Mouse (Mus musculus): ENCODE data around the gene Gm21731.
"Not testable (repeated sequence)": the region's sequence is repeated elsewhere in the genome, so short reads cannot be mapped to it uniquely, and the experiment has no call there.

DNA sequence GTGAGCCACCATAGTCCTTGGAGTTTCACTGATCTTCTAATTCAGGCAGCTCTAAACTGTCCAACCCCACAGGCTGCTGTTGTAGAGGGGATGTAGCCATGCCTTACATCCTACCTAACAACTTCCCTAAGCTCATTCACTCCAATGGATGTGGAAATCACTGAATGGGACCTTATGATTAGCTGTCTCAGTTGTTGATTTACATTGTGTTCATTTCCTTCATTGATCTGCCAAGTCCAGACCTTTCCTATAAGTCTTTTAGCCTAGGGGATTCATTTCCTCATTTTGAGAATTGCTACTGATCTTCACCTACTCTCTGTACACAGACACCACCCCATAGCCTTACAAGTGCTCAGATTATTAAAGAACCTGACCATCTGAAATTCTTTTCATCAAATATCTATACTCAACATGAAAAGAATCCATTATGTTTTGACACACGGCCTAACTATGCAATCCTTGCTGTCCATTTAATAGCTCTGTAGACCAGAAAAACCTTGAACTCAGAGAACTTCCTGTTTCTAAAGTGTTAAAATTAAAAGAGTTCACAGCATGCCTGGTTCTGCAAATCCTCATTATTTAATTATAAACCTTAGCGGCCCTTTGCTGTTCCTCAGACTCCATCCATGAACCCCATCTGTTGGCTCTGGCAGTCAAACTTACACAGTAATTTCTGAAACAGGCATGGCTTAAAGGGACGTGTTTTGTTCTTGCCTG lies 12.5 kb downstream of the Gm21731 start:
- not testable (repeated sequence) for TF ChIP-seq GATA1 (IDR thresholded peaks at IDR 0.05; ENCODE audit: borderline replicate concordance, low read length); FLI1 (IDR thresholded peaks at IDR 0.05; ENCODE audit: low read length)
